Mouse (Mus musculus): ENCODE measurements around the gene Dnajc15. TPM values are rescaled to one million over a fixed set of nuclear protein-coding genes. Genes with fewer than 3 reads are reported as not detected.

Gene Dnajc15
- polyA plus RNA-seq (2014; fragmentation: Nextera tagmentation; extraction: Ambion mirVana): 93.2 and 105 TPM in 2 replicates

DNA sequence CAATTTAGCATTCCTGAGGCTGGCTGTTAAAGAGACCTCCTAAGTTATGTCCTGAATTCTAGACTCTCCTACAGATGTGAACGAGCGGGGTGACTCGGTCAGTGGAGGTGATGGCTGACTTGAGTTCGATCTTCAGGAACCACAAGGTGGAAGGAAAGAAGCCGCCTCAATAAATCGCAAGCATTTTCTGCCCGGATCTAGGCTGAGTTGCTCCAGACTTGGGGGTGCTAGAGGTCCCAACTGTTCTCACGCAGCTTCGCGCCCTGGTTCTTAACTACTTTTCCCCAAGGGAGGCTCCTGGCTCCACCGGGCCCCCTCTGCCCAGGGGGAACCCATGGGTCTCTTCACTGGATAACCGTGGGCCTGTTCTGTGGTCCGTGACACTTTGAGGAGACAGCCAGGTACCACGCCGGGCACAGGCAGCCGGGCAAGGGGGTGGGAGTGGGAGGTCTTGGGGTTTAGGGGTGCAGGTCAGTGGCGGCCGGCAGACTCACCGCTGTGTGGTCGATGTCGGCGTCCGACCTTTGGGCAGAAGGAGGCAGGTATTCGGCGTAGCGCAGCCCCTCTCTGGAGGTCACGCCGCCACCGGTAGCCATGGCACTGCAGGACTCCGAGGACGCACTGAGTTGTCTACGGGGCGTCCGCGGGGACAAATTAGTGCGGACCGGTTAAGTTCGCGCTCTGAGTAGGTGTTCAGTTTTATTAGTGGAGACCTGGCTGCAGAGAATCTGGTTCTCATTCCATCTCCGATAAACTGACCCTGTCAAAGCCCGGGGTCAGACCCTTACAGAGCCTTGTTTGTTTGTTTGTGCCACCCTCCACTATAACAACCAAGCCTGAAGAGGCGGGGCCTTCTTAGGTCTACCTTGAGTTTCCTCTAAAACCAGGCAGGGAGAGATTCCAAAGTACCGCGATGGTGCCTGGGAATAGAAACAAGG, at the start of gene Dnajc15:
TSS of gene Dnajc15 (minus strand) at position 822 of the 938 bp plus-strand sequence.
- H3K4me1 ChIP-seq (ENCODE audit: control insufficient read depth, insufficient read depth, low read length): no peaks in the 10 kb centered on the region
- WGBS: 3% methylated on average over 44 of the region's 44 CpGs
- H3K4me3 ChIP-seq (ENCODE audit: low read depth, low read length): peak within 1 kb of the TSS; percentile 61
- H3K4me2 ChIP-seq (ENCODE audit: low read depth, low read length): peak within 1 kb of the TSS; percentile 76
- peak; percentile 89 for ATAC-seq (ENCODE audit: low read depth)
- no peaks in the 10 kb centered on the region for H3K9me3 ChIP-seq (ENCODE audit: control insufficient read depth, low read length)
- peak within 1 kb of the TSS; percentile 67 for H3K9ac ChIP-seq (replicated peaks; ENCODE audit: low read depth, low read length)
- H3K27ac ChIP-seq (ENCODE audit: low read depth, low read length): no peak within 1 kb of the TSS
- no peaks in the 10 kb centered on the region for H3K27me3 ChIP-seq (ENCODE audit: control insufficient read depth, insufficient read depth, low read length)
- H3K36me3 ChIP-seq (ENCODE audit: control insufficient read depth, insufficient read depth, low read length): no peaks in the 10 kb centered on the region

DNA sequence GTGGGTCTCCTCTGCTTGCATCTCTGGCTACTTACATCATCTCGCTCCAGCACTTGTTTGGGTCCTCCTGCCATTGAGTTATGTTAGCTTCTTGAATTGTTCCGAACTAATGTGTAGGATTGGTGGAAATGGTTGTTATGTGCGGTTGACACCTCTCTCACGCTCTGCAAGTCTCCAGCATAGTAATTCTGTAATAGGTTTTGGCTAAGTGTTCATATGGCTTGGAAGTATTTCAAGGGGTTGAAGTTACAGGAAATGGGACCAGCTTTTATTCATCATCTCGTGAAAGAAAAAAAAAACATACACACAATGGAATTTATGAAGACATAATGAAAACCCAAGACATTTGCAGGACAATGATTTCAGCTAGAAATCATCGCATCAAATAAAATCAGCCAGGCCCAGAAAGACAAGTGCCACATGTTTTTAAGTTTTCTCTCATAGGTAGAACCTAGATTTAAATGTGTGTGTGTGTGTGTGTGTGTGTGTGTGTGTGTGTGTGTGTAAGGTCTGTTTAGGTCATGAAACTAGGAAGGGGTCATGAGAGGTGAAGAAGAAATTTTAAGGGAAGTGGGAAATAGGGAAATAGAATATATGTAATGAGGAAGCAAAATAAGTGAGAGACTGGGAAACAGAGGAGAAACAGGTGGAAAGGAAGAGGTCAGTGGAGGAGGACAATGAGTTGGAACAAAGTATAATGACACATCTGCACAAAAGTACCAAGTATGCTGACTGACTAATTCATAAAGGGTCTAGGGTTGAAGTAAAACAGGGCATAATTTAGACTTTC, 48.3 kb upstream of the Dnajc15 start:
- no peaks in the 10 kb centered on the region for H3K4me1 ChIP-seq (ENCODE audit: control insufficient read depth, insufficient read depth, low read length)
- H3K4me2 ChIP-seq (ENCODE audit: low read depth, low read length): no peak overlapping the region
- 91% methylated on average over 6 of the region's 6 CpGs for WGBS
- H3K27me3 ChIP-seq (ENCODE audit: control insufficient read depth, insufficient read depth, low read length): no peaks in the 10 kb centered on the region
- H3K9me3 ChIP-seq (ENCODE audit: control insufficient read depth, low read length): no peaks in the 10 kb centered on the region
- ATAC-seq (ENCODE audit: low read depth): no peak
- H3K27ac ChIP-seq (ENCODE audit: low read depth, low read length): no peak overlapping the region
- no peak overlapping the region for H3K9ac ChIP-seq (replicated peaks; ENCODE audit: low read depth, low read length)
- no peak overlapping the region for H3K4me3 ChIP-seq (ENCODE audit: low read depth, low read length)
- no peaks in the 10 kb centered on the region for H3K36me3 ChIP-seq (ENCODE audit: control insufficient read depth, insufficient read depth, low read length)

DNA sequence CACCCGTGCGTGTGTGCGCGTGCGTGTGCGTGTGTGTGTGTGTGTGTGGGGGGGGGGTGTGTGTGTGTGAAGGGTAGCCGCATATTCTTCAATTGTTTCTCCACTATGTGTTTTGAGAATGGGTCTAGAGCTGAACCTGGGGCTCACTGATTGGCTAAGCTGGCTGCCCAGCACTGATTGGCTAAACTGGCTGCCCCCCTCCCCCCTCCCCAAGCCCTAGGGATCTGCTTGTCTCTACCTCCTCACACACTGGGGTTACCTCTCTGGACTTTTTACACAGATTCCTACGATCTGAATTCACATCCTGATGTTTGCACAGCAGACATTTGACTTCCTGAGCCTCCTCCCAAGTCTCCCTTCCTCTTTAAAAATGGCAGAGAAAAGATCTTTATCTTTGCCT, 46.7 kb upstream of the Dnajc15 start:
- no peak for ATAC-seq (ENCODE audit: low read depth)
- H3K9me3 ChIP-seq (ENCODE audit: control insufficient read depth, low read length): no peaks in the 10 kb centered on the region
- WGBS: 90% methylated on average over 8 of the region's 8 CpGs
- H3K36me3 ChIP-seq (ENCODE audit: control insufficient read depth, insufficient read depth, low read length): no peaks in the 10 kb centered on the region
- no peak overlapping the region for H3K27ac ChIP-seq (ENCODE audit: low read depth, low read length)
- no peaks in the 10 kb centered on the region for H3K27me3 ChIP-seq (ENCODE audit: control insufficient read depth, insufficient read depth, low read length)
- H3K9ac ChIP-seq (replicated peaks; ENCODE audit: low read depth, low read length): no peak overlapping the region
- H3K4me1 ChIP-seq (ENCODE audit: control insufficient read depth, insufficient read depth, low read length): no peaks in the 10 kb centered on the region
- no peak overlapping the region for H3K4me2 ChIP-seq (ENCODE audit: low read depth, low read length)
- no peak overlapping the region for H3K4me3 ChIP-seq (ENCODE audit: low read depth, low read length)

DNA sequence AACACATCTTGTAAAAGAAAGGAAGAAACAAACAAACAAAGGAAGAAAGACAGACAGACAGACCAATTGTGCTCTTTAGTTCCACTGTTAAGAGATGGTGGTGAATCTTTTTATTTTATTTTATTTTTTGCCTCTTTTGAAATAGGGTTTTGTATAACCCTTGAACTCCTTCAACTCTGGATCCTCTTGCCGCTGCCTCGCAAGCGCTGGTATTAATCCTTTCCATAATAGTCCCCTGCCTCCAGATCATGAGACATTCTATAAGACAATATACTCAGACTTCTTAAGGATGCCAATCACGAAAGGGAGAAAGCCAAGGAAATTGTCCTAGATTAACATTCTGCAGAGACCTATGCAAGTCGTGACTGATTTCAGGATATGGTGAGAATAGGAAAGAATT, 40.9 kb upstream of the Dnajc15 start:
- no peak overlapping the region for H3K4me2 ChIP-seq (ENCODE audit: low read depth, low read length)
- ATAC-seq (ENCODE audit: low read depth): no peak
- no peak overlapping the region for H3K27ac ChIP-seq (ENCODE audit: low read depth, low read length)
- no peaks in the 10 kb centered on the region for H3K36me3 ChIP-seq (ENCODE audit: control insufficient read depth, insufficient read depth, low read length)
- no peaks in the 10 kb centered on the region for H3K4me1 ChIP-seq (ENCODE audit: control insufficient read depth, insufficient read depth, low read length)
- H3K9ac ChIP-seq (replicated peaks; ENCODE audit: low read depth, low read length): no peak overlapping the region
- no peaks in the 10 kb centered on the region for H3K27me3 ChIP-seq (ENCODE audit: control insufficient read depth, insufficient read depth, low read length)
- H3K9me3 ChIP-seq (ENCODE audit: control insufficient read depth, low read length): no peaks in the 10 kb centered on the region
- WGBS: 85% methylated on average over 5 of the region's 5 CpGs
- no peak overlapping the region for H3K4me3 ChIP-seq (ENCODE audit: low read depth, low read length)

DNA sequence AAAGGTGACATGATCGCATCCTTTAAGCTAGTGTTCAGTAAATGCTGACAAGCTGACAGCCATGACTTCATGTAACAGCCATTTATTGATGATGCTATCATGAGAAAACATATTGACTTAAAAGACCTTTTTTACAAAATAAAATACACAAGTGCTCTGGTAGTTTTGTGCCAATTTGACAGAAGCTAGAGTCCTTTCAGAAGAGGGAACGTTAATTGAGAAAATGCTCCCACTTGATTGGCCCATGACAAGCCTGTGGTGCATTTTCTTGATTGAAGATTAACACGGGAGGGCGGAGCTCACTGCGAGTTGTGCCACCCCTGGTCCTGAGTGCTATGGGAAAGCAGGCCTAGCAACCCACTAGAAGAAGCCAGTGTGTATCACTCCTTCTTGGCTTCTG, 31.7 kb upstream of the Dnajc15 start:
- Histone ChIP-seq H3K9ac (replicated peaks; ENCODE audit: low read depth, low read length) (no peak overlapping the region), H3K4me2 (ENCODE audit: low read depth, low read length) (no peak overlapping the region), H3K27me3 (ENCODE audit: control insufficient read depth, insufficient read depth, low read length) (no peaks in the 10 kb centered on the region), H3K9me3 (ENCODE audit: control insufficient read depth, low read length) (no peaks in the 10 kb centered on the region), H3K27ac (ENCODE audit: low read depth, low read length) (no peak overlapping the region), H3K4me1 (ENCODE audit: control insufficient read depth, insufficient read depth, low read length) (no peaks in the 10 kb centered on the region), H3K4me3 (ENCODE audit: low read depth, low read length) (no peak overlapping the region), H3K36me3 (ENCODE audit: control insufficient read depth, insufficient read depth, low read length) (no peaks in the 10 kb centered on the region)
- ATAC-seq (ENCODE audit: low read depth): no peak
- WGBS: 94% methylated on average over 5 of the region's 5 CpGs

DNA sequence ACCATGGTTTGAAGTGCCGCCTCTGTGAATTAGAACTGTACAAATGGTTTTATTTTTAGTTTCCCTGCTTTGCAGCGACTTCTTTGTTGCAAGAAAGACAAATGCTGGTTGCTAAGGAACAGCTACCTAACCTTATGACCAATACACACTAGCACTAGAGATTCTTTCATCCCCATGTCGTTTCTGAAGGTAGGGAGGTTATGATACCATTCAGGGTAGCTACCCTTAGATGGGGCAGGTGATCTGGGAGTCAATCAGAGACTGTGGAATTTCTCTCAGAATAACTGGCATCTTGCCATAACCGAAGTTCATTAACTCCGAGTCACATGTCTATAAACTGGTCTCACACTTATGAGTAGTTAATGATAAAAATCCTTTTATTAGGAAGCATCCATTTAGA, 30.5 kb upstream of the Dnajc15 start:
- WGBS: 66% methylated on average over 5 of the region's 5 CpGs
- H3K4me2 ChIP-seq (ENCODE audit: low read depth, low read length): no peak overlapping the region
- no peaks in the 10 kb centered on the region for H3K9me3 ChIP-seq (ENCODE audit: control insufficient read depth, low read length)
- H3K36me3 ChIP-seq (ENCODE audit: control insufficient read depth, insufficient read depth, low read length): no peaks in the 10 kb centered on the region
- H3K4me1 ChIP-seq (ENCODE audit: control insufficient read depth, insufficient read depth, low read length): no peaks in the 10 kb centered on the region
- H3K4me3 ChIP-seq (ENCODE audit: low read depth, low read length): no peak overlapping the region
- H3K9ac ChIP-seq (replicated peaks; ENCODE audit: low read depth, low read length): no peak overlapping the region
- no peaks in the 10 kb centered on the region for H3K27me3 ChIP-seq (ENCODE audit: control insufficient read depth, insufficient read depth, low read length)
- ATAC-seq (ENCODE audit: low read depth): no peak
- H3K27ac ChIP-seq (ENCODE audit: low read depth, low read length): no peak overlapping the region

DNA sequence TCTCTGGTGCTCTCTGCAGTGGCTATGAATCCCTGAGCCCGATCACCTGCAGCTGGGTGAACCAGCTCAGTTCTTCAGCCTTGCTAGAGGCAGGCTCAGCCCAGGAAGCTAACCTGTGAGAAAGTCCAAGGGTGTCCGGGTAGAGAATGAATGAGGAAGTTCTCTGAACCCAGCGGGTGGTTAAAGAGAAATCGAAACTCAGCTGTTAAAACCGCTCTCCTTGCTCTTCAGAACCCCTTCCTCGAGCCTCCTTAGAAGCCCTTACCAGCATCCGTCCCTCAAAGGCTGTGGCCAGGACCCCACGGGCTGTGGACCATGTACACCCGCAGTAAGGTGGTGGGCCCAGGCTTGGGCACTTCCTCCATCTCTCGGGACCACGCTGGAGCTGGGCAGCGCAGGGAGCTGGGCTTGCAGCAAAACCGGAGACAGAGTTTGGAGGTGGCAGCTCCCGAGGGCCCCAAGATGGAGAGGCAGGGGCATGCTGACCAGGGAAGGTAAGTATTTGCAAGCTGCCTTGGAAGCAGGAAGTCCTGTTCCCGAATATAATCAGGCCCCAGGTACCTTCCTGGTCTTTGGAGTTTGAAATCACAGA, 29.3 kb upstream of the Dnajc15 start, which contains the start of gene Epsti1:
TSS of gene Epsti1 (plus strand) at position 69 of the 592 bp plus-strand sequence.
- H3K4me3 ChIP-seq (ENCODE audit: low read depth, low read length): no peak within 1 kb of the TSS
- WGBS: 60% methylated on average over 15 of the region's 15 CpGs
- H3K27ac ChIP-seq (ENCODE audit: low read depth, low read length): no peak within 1 kb of the TSS
- H3K9me3 ChIP-seq (ENCODE audit: control insufficient read depth, low read length): no peaks in the 10 kb centered on the region
- no peaks in the 10 kb centered on the region for H3K36me3 ChIP-seq (ENCODE audit: control insufficient read depth, insufficient read depth, low read length)
- H3K4me1 ChIP-seq (ENCODE audit: control insufficient read depth, insufficient read depth, low read length): no peaks in the 10 kb centered on the region
- H3K9ac ChIP-seq (replicated peaks; ENCODE audit: low read depth, low read length): no peak within 1 kb of the TSS
- no peaks in the 10 kb centered on the region for H3K27me3 ChIP-seq (ENCODE audit: control insufficient read depth, insufficient read depth, low read length)
- no peak for ATAC-seq (ENCODE audit: low read depth)
- no peak within 1 kb of the TSS for H3K4me2 ChIP-seq (ENCODE audit: low read depth, low read length)

DNA sequence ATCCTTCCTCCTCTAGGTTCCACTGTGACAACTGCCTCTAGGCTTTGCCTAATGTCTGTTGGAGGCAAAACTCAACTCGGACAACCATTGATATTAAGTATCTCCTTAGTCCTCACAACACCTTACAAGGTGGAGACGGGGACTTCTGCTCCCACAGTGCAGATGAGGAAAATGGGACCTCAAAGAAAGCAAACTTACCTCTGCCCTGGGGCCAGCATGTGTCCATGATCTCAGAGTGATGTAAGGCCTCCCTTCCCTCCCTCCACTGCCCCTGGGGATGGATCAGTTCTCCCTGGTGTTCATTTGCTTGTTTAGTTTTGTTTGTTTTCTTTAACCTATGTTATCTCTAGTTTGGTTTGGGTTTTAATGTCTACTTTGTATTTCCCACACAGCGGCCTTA, 27.6 kb upstream of the Dnajc15 start:
- whole genome bisulfite sequencing: 96% methylated on average over 3 of the region's 3 CpGs
- Histone ChIP-seq H3K9me3 (ENCODE audit: control insufficient read depth, low read length) (no peaks in the 10 kb centered on the region), H3K4me3 (ENCODE audit: low read depth, low read length) (no peak overlapping the region), H3K4me1 (ENCODE audit: control insufficient read depth, insufficient read depth, low read length) (no peaks in the 10 kb centered on the region), H3K36me3 (ENCODE audit: control insufficient read depth, insufficient read depth, low read length) (no peaks in the 10 kb centered on the region), H3K9ac (replicated peaks; ENCODE audit: low read depth, low read length) (no peak overlapping the region), H3K27me3 (ENCODE audit: control insufficient read depth, insufficient read depth, low read length) (no peaks in the 10 kb centered on the region), H3K4me2 (ENCODE audit: low read depth, low read length) (no peak overlapping the region), H3K27ac (ENCODE audit: low read depth, low read length) (no peak overlapping the region)
- no peak for ATAC-seq (ENCODE audit: low read depth)
